Mouse (Mus musculus): Measurements from ENCODE around the gene Slc25a30.

DNA sequence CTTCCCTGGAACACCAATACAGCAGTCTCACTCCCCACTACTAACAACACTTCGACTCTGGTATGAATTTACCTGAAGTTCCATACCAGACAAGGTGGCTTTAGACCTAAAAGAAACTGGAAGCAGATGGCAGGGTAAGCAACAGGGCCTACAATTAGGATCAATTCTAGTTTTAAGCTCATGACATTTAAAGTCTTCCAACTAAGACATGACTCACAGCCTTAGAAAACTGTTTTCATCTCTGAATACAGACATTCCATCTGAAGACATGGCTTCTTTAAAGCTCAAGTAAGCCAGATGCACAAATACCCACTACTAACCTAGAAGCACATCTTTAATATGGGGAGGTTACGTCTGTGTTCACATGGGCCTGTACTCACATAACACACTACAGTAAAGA lies 38.9 kb downstream of the Slc25a30 start:
- TF ChIP-seq CTCF (IDR thresholded peaks at IDR 0.05; ENCODE audit: insufficient read depth, low read depth, low read length) (no peak), POLR2A (IDR thresholded peaks at IDR 0.05; ENCODE audit: insufficient read depth, low read depth, low read length) (no peak)
